Mouse (Mus musculus) stomach, postnatal 0 days (tissue): Measurements from ENCODE around the gene Cd3g. TPM values are rescaled to one million over a fixed set of nuclear protein-coding genes. Genes with fewer than 3 reads are reported as not detected.
"Not testable (repeated sequence)": the region's sequence is repeated elsewhere in the genome, so short reads cannot be mapped to it uniquely, and the experiment has no call there.

ENCODE experiments used
- ATAC-seq: fragments of 200-750 bp; cut with Nextera tagmentation; 2 replicates; pipeline ENCODE4 v1.8.0; 2017; ENCODE audit not compliant: low FRiP score, low TSS enrichment
- DNase-seq: peaks from one replicate; pipeline ENCODE4 v3.0.0-alpha.2; 2016; ENCODE audit warnings: low spot score
- H3K27ac ChIP-seq: fragments of 300-500 bp; sonication (generic); replicated peaks from 2 replicates; pipeline ENCODE4 v1.5.1; 2014; ENCODE audit warnings: mild to moderate bottlenecking, control low read depth
- H3K27me3 ChIP-seq: fragments of 300-500 bp; sonication (generic); 2 replicates; pipeline ENCODE4 v1.6.1; 2014; ENCODE audit warnings: low read length; ENCODE audit not compliant: control insufficient read depth, insufficient read depth
- H3K36me3 ChIP-seq: fragments of 300-500 bp; sonication (generic); 2 replicates; pipeline ENCODE4 v1.6.1; 2014; ENCODE audit warnings: low read length, mixed read lengths; ENCODE audit not compliant: control insufficient read depth, insufficient read depth
- H3K4me1 ChIP-seq: fragments of 300-500 bp; sonication (generic); replicated peaks from 2 replicates; pipeline ENCODE4 v1.6.1; 2014; ENCODE audit warnings: antibody characterized with exemption; ENCODE audit not compliant: control insufficient read depth, insufficient read depth
- H3K4me2 ChIP-seq: fragments of 300-500 bp; sonication (generic); replicated peaks from 2 replicates; pipeline ENCODE4 v1.6.1; 2014; ENCODE audit warnings: low read depth, mild to moderate bottlenecking, control low read depth, moderate library complexity
- H3K4me3 ChIP-seq: fragments of 300-500 bp; sonication (generic); 2 replicates; pipeline ENCODE4 v1.5.1; 2014; ENCODE audit warnings: low read depth, low read length, control low read depth
- H3K9ac ChIP-seq: fragments of 300-500 bp; sonication (generic); 2 replicates; pipeline ENCODE4 v1.6.1; 2014; ENCODE audit warnings: mild to moderate bottlenecking, low read length, control low read depth, mixed read lengths
- H3K9me3 ChIP-seq: fragments of 300-500 bp; sonication (generic); 2 replicates; pipeline ENCODE4 v1.6.1; 2016; ENCODE audit warnings: low read length; ENCODE audit not compliant: control insufficient read depth
- CTCF ChIP-seq: IDR thresholded peaks from 2 replicates; pipeline ENCODE4 v1.5.1; 2016; ENCODE audit warnings: antibody characterized with exemption, low read depth, mild to moderate bottlenecking, moderate library complexity
- EP300 ChIP-seq: optimal IDR thresholded peaks from 2 replicates; pipeline ENCODE3; 2016; ENCODE audit warnings: antibody characterized with exemption
- WGBS: fragments of 180-500 bp; shearing (Covaris S2); extraction: QIAGEN DNeasy Blood & Tissue Kit; methylation state at CpG from one replicate; pipeline ENCODE4 v1.1.7; 2014; 5-methylcytosine and 5-hydroxymethylcytosine counted together
- polyA plus RNA-seq: library from polyadenylated mRNA; unstranded; fragments of >200 nt; fragmentation: Nextera tagmentation; extraction: Ambion mirVana; gene quantifications from 2 replicates; pipeline ENCODE4 v1.2.1, GENCODE M21; 2015

Gene Cd3g
- polyA plus RNA-seq, 1 experiment from 2014 or later = 0.16 TPM

DNA sequence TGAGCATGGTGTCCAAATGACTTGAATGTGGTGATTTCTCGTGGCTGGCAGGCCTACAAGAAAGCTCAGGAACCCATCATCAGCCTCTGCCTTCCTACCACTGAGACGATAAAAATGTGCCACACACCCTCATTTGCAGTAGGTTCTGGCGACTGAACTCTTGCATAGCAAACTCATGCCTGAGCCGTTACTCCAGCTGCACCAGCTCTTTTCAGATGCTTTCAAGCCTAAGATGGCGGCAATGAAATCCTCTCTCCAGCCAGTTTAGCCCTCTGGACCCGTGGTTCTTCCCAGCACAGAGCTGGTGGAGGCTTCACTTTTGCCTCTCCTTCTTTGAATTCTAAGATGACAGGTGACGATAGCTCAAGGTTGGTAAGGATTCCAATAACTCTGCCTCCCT is 425 bp downstream of the Cd3g start:
- H3K4me3 ChIP-seq = no peak overlapping the region
- no peaks in the 10 kb centered on the region for H3K27me3 ChIP-seq
- H3K9me3 ChIP-seq = no peaks in the 10 kb centered on the region
- H3K4me2 ChIP-seq = no peak overlapping the region
- no peaks in the 10 kb centered on the region for H3K36me3 ChIP-seq
- no peak overlapping the region for H3K9ac ChIP-seq
- WGBS = 71% methylated on average over 7 of the region's 7 CpGs
- TF ChIP-seq EP300 (no peak), CTCF (no peak)
- DNase-seq (no peak), ATAC-seq (no peak)
- H3K4me1 ChIP-seq = no peaks in the 10 kb centered on the region
- no peak overlapping the region for H3K27ac ChIP-seq

GRCm38 (mm10) chr9:44977813-44978212 is 2.4 kb downstream of the Cd3g start:
- Histone ChIP-seq H3K9ac (no peak overlapping the region), H3K4me3 (no peak overlapping the region), H3K36me3 (no peaks in the 10 kb centered on the region), H3K4me1 (no peaks in the 10 kb centered on the region), H3K27ac (no peak overlapping the region), H3K4me2 (no peak overlapping the region), H3K9me3 (no peaks in the 10 kb centered on the region), H3K27me3 (no peaks in the 10 kb centered on the region)
- no peak for DNase-seq
- 68% methylated on average over 6 of the region's 6 CpGs for WGBS
- TF ChIP-seq EP300 (no peak), CTCF (no peak)
- ATAC-seq = no peak

DNA sequence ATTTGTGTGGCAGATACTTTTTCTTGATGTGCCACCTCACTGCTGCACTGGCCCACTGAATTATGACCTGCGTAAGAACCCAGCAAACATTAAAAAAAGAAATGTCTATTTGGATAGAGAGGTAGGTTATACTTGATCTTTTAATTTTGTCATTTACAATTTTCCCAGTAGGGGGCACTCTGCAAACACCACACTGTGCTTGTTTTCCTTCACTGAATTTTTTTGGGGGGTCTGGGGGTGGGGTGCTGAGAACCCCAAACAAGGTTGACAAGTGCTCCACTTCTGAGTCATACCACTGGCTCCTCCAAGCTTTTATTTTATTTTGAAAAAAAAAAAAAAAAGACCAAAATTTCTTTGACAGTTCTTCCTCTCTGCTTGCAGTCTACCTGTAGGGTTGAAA is 10.8 kb downstream of the Cd3g start:
- no peaks in the 10 kb centered on the region for H3K27me3 ChIP-seq
- no peaks in the 10 kb centered on the region; the same call in 1 of the 2 replicates for H3K4me1 ChIP-seq
- H3K9me3 ChIP-seq = no peaks in the 10 kb centered on the region
- 52% methylated on average over 1 of the region's 1 CpGs for WGBS
- ATAC-seq (no peak), DNase-seq (no peak)
- H3K36me3 ChIP-seq = no peaks in the 10 kb centered on the region
- peak; percentile 50 for TF ChIP-seq CTCF
- no peak for TF ChIP-seq EP300
- no peak overlapping the region for H3K27ac ChIP-seq
- no peak overlapping the region for H3K9ac ChIP-seq
- H3K4me3 ChIP-seq = no peak overlapping the region
- H3K4me2 ChIP-seq = no peak overlapping the region

DNA sequence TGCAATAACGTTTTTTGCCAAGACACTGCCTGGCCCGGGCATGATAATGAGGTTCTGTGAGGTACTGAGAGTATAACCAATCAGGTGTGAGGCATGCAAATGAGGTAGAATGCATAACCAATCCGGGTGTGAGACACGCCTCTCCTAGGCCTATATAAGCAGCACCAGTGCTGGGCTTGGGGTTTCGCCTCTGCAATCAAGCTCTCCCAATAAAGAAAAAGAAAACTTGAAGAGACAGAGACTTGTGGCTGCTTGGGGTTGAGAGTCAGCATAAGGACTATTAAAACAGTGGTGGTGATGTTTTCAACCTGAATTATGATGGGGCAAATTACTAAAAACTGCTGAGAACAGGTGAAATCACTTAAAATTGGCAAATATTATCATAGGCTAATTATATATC is 12.5 kb downstream of the Cd3g start:
- H3K9ac ChIP-seq, H3K4me2 ChIP-seq, DNase-seq, H3K36me3 ChIP-seq, H3K4me1 ChIP-seq, H3K4me3 ChIP-seq, H3K27me3 ChIP-seq, H3K9me3 ChIP-seq, ATAC-seq, H3K27ac ChIP-seq: not testable (repeated sequence)
- 76% methylated on average over 5 of the region's 5 CpGs for WGBS

DNA sequence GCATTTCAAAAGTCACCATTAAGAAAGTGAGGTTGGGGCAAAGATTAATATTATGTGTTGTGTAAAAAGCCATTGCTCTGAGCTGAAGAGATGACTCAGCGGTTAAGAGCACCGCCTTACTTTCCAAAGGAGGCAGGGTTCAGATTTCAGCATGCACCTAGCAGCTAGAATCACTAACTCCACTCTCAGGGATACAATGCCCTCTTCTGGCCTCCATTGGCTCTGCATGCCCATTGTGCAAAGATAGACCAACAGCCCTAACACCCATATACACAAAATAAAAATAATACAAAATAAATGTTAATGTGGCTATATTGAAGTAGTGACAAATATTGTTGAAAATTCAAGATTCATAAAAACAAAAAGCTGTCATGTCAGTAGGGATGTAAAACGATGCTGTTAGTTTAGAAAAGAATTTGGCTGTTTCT is 13.4 kb downstream of the Cd3g start:
- Histone ChIP-seq H3K4me3 (no peak overlapping the region), H3K36me3 (peaks cover under 1% of the 10 kb centered on the region; the same call in 1 of the 2 replicates), H3K4me2 (no peak overlapping the region), H3K9me3 (no peaks in the 10 kb centered on the region), H3K27me3 (no peaks in the 10 kb centered on the region), H3K27ac (no peak overlapping the region), H3K9ac (no peak overlapping the region), H3K4me1 (no peaks in the 10 kb centered on the region; the same call in 1 of the 2 replicates)
- peak; percentile 70 for ATAC-seq
- peak; percentile 86 for DNase-seq
- TF ChIP-seq EP300 = no peak
- peak; percentile 90 for TF ChIP-seq CTCF
- 25% methylated on average over 3 of the region's 3 CpGs for WGBS

GRCm38 (mm10) chr9:44965833-44966466 is 14.3 kb downstream of the Cd3g start:
- H3K36me3 ChIP-seq = peaks cover 5% of the 10 kb centered on the region
- no peak for DNase-seq
- no peaks in the 10 kb centered on the region for H3K9me3 ChIP-seq
- H3K27me3 ChIP-seq = no peaks in the 10 kb centered on the region
- H3K27ac ChIP-seq = peak overlapping the region; percentile 69
- no peaks in the 10 kb centered on the region; the same call in 1 of the 2 replicates for H3K4me1 ChIP-seq
- peak overlapping the region; percentile 59 for H3K4me2 ChIP-seq
- H3K9ac ChIP-seq = peak overlapping the region; percentile 50; the same call in 1 of the 2 replicates
- 12% methylated on average over 10 of the region's 10 CpGs for WGBS
- no peak for ATAC-seq
- TF ChIP-seq CTCF (no peak), EP300 (no peak)
- H3K4me3 ChIP-seq = peak overlapping the region; percentile 84
